Mouse (Mus musculus): ENCODE results near the gene Tcf19. TPM values are rescaled to one million over a fixed set of nuclear protein-coding genes. Genes with fewer than 3 reads are reported as not detected.

Tcf19 gene
- 8.1 TPM for total RNA-seq (2023)

GRCm38 (mm10) chr17:35516652-35517500, at the start of gene Tcf19, which contains the start of gene Cchcr1:
Gene Tcf19, minus strand, starts transcription at chr17:35516824.
Gene Cchcr1, plus strand, starts transcription at chr17:35517100.

GRCm38 (mm10) chr17:35551881-35552414, 35.3 kb upstream of the Tcf19 start, which contains the start of gene Cdsn:
Gene Cdsn, plus strand, starts transcription at chr17:35552128.

GRCm38 (mm10) chr17:35532901-35533300, 16.3 kb upstream of the Tcf19 start, which contains the start of gene Psors1c2:
Gene Psors1c2, plus strand, starts transcription at chr17:35533201.

GRCm38 (mm10) chr17:35505776-35506175, 10.8 kb downstream of the Tcf19 start, which contains the start of gene Pou5f1:
Gene Pou5f1, plus strand, starts transcription at chr17:35506018.

GRCm38 (mm10) chr17:35469842-35470751, 46.5 kb downstream of the Tcf19 start, which contains the start of gene H2-Q10:
Gene H2-Q10, plus strand, starts transcription at chr17:35470089.

Other genes with a start within 250 kb of the Tcf19 start
- 12.5 TPM for gene H2-Q1, start 196.4 kb downstream of the Tcf19 start, total RNA-seq (2023)
- 9.6 TPM for gene H2-Q2, start 174.6 kb downstream of the Tcf19 start, total RNA-seq (2023)
- 587 TPM for gene H2-Q4, start 137.2 kb downstream of the Tcf19 start, total RNA-seq (2023)
- gene H2-Q6, start 92.0 kb downstream of the Tcf19 start, total RNA-seq (2023) = 156 TPM
- 498 TPM for gene H2-Q7, start 77.7 kb downstream of the Tcf19 start, total RNA-seq (2023)
- 67.2 TPM for gene H2-Q10, start 46.7 kb downstream of the Tcf19 start, total RNA-seq (2023)
- gene Pou5f1, start 10.8 kb downstream of the Tcf19 start, total RNA-seq (2023) = 1.3 TPM
- 15.1 TPM for gene Cchcr1, start 276 bp upstream of the Tcf19 start, total RNA-seq (2023)
- gene Psors1c2, start 16.4 kb upstream of the Tcf19 start, total RNA-seq (2023) = not detected
- not detected for gene Cdsn, start 35.3 kb upstream of the Tcf19 start, total RNA-seq (2023)
- gene 2300002M23Rik, start 50.6 kb upstream of the Tcf19 start, total RNA-seq (2023) = not detected
- gene Sfta2, start 84.7 kb upstream of the Tcf19 start, total RNA-seq (2023) = not detected
- not detected for gene Gm9573, start 109.8 kb upstream of the Tcf19 start, total RNA-seq (2023)
- gene Mucl3, start 126.9 kb upstream of the Tcf19 start, total RNA-seq (2023) = not detected
- gene Vars2, start 150.8 kb upstream of the Tcf19 start, total RNA-seq (2023) = 33.4 TPM
- gene Gtf2h4, start 156.9 kb upstream of the Tcf19 start, total RNA-seq (2023) = 10.5 TPM
- 11.4 TPM for gene Ddr1, start 187.8 kb upstream of the Tcf19 start, total RNA-seq (2023)

All from CD4-positive naive resting alpha-beta T cell, adult 76 days (primary cell).